Mouse (Mus musculus) testis, postnatal 10 days (tissue): ENCODE results near the gene Rbbp5.

Source experiments
- DNase-seq: peaks from one replicate; pipeline ENCODE4 v3.0.0; 2021; ENCODE audit warnings: low spot score

The Rbbp5 gene

GRCm38 (mm10) chr1:132505155-132505554, 28.0 kb downstream of the Rbbp5 start:
- no peak for DNase-seq

- DNase-seq: no peak
These were observed 28.9 kb downstream of the Rbbp5 start, which contains the start of gene Tmem81 for GRCm38 (mm10) chr1:132506058-132506457. Gene Tmem81, plus strand, starts transcription at chr1:132506230.

- no peak for DNase-seq
These were observed 29.5 kb downstream of the Rbbp5 start for GRCm38 (mm10) chr1:132506656-132507055.

GRCm38 (mm10) chr1:132509771-132510170, 32.6 kb downstream of the Rbbp5 start:
- no peak for DNase-seq

- DNase-seq: no peak
These were observed 34.4 kb downstream of the Rbbp5 start for GRCm38 (mm10) chr1:132511521-132511920.

GRCm38 (mm10) chr1:132512106-132512505, 34.9 kb downstream of the Rbbp5 start:
- no peak for DNase-seq

- DNase-seq: no peak
These were observed 38.2 kb downstream of the Rbbp5 start for GRCm38 (mm10) chr1:132515339-132515738.

- DNase-seq: no peak
These were observed 39.6 kb downstream of the Rbbp5 start for GRCm38 (mm10) chr1:132516776-132517175.

GRCm38 (mm10) chr1:132518621-132519020, 41.5 kb downstream of the Rbbp5 start:
- no peak for DNase-seq

GRCm38 (mm10) chr1:132519734-132520133, 42.6 kb downstream of the Rbbp5 start:
- DNase-seq: no peak

GRCm38 (mm10) chr1:132520764-132521163, 43.6 kb downstream of the Rbbp5 start:
- peak; percentile 83 for DNase-seq

- no peak for DNase-seq
These were observed 45.9 kb downstream of the Rbbp5 start for GRCm38 (mm10) chr1:132523048-132523447.

GRCm38 (mm10) chr1:132523920-132524319, 46.8 kb downstream of the Rbbp5 start:
- DNase-seq: no peak

GRCm38 (mm10) chr1:132525832-132526231, 48.7 kb downstream of the Rbbp5 start:
- DNase-seq: peak; percentile 81

- no peak for DNase-seq
These were observed 50.9 kb downstream of the Rbbp5 start for GRCm38 (mm10) chr1:132528071-132528470.

- no peak for DNase-seq
These were observed 51.6 kb downstream of the Rbbp5 start for GRCm38 (mm10) chr1:132528647-132529334.

- DNase-seq: no peak
These were observed 53.5 kb downstream of the Rbbp5 start for GRCm38 (mm10) chr1:132530631-132531191.

GRCm38 (mm10) chr1:132532521-132532920, 55.4 kb downstream of the Rbbp5 start:
- no peak for DNase-seq

- no peak for DNase-seq
These were observed 56.7 kb downstream of the Rbbp5 start for GRCm38 (mm10) chr1:132533840-132534239.

- DNase-seq: no peak
These were observed 58.4 kb downstream of the Rbbp5 start for GRCm38 (mm10) chr1:132535541-132535940.

GRCm38 (mm10) chr1:132536416-132536815, 59.3 kb downstream of the Rbbp5 start:
- no peak for DNase-seq

GRCm38 (mm10) chr1:132537736-132538135, 60.6 kb downstream of the Rbbp5 start:
- DNase-seq: no peak

GRCm38 (mm10) chr1:132540701-132541100, 63.5 kb downstream of the Rbbp5 start:
- no peak for DNase-seq
